Mouse (Mus musculus): Measurements from ENCODE around the gene Arid3c. TPM values are rescaled to one million over a fixed set of nuclear protein-coding genes. Genes with fewer than 3 reads are reported as not detected.
A peak's percentile ranks its signal among the peaks of the same experiment; 100 is the strongest.

The Arid3c gene
- polyA plus RNA-seq, 1 experiment from 2014 or later, result 0.54 TPM

DNA sequence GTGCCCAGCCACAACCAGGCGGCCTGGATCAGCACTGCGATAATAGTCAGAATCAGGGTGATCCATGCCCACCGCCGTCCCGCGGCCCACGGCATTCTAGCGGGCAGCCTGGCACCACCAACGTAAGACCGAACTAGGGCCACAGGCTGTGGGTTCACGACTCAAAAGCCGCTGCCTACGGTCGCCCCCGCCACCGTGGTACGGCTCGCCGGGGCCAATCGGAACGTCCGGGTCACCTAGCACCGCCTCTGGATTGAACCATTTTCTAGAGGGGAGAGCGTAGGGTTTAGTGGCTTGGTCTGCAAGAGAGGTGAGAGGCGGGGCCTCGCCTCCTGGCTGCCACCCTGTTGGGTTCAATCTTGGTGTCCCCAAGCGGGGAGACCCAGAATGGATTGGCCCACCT, 10.2 kb upstream of the Arid3c start:
- peaks cover 9% of the 10 kb centered on the region; the same call in 1 of the 2 replicates for H3K9me3 ChIP-seq
- H3K36me3 ChIP-seq, result peaks cover 15% of the 10 kb centered on the region
- H3K9ac ChIP-seq (replicated peaks), result peak overlapping the region; percentile 81
- peak overlapping the region; percentile 96 for H3K4me2 ChIP-seq (replicated peaks)
- ATAC-seq (ENCODE audit: low FRiP score, low read depth), result peak; percentile 97
- no peaks in the 10 kb centered on the region for H3K27me3 ChIP-seq
- H3K4me3 ChIP-seq, result peak overlapping the region; percentile 76
- WGBS, result under 1% methylated on average over 27 of the region's 27 CpGs
- H3K27ac ChIP-seq (replicated peaks), result peak overlapping the region; percentile 69
- H3K4me1 ChIP-seq, result peaks cover 16% of the 10 kb centered on the region

DNA sequence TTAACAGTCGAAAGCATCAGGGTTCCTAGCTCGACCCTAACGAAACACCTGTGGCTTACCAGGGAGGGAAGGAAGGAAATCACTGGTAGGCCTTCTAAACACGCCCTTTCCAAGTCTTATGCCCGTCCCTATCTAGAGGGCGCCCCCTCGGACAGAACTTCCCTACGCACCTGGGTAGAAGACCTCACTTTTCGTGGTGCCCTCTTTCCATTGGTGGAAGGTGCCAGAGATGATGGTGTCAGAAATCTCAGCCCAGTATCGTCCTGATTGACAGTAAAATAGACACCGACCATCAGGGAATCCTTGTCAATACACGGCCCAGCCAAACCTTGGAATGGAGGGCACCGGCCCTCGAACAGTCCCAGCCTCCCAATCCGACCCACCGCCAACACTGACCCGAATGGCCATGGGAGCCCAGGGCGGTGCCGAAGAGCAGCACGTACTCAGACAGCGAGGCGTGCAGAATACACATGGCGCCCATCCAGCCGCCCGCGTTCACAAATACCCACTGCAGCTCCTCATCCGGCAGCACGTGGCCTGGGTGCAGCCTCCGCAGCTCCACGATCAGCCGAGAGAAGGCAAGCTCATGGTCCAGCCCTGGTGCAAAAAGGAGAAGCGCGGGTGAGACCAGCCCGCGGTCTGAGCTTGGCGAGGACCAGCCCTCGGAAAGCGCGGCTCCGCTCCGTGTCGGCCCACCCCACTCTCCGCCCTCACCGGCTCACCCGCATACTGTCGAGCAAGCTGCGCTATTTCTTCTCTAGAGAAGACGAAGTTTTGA, 9.6 kb upstream of the Arid3c start:
- WGBS, result 1% methylated on average over 48 of the region's 48 CpGs
- ATAC-seq (ENCODE audit: low FRiP score, low read depth), result peak; percentile 86
- peak overlapping the region; percentile 81 for H3K9ac ChIP-seq (replicated peaks)
- H3K36me3 ChIP-seq, result peaks cover 15% of the 10 kb centered on the region
- no peaks in the 10 kb centered on the region for H3K27me3 ChIP-seq
- peak overlapping the region; percentile 76 for H3K4me3 ChIP-seq
- peaks cover 16% of the 10 kb centered on the region for H3K4me1 ChIP-seq
- H3K9me3 ChIP-seq, result 0 out of 2 replicates have a peak, but pooled peaks cover 3% of the 10 kb centered on the region
- peak overlapping the region; percentile 96 for H3K4me2 ChIP-seq (replicated peaks)
- H3K27ac ChIP-seq (replicated peaks), result peak overlapping the region; percentile 69

DNA sequence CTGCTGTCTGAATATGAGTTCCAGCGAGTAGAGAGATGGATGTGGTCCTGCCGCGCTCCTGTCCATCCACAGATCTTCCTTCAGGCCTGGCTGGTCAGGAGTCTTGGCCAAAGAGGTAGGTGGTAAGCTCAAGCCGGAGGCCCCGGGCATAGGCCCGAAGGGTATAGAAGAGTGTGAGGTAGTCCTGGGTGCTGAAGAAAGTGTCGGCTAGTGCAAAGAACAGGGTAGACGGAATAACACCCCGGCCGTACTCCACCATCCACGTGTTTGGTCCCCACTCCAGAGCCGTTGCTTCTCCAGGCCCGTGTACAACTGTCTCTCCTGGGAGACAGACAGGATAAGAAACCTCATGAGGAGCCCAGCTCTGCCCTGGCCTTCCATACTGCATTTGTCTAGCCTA, 8.3 kb upstream of the Arid3c start:
- Histone ChIP-seq H3K36me3 (peaks cover 15% of the 10 kb centered on the region), H3K4me3 (no peak overlapping the region), H3K9me3 (no peaks in the 10 kb centered on the region), H3K27me3 (0 out of 2 replicates have a peak, but pooled peaks cover 5% of the 10 kb centered on the region), H3K9ac (replicated peaks) (no peak overlapping the region), H3K4me1 (peaks cover 16% of the 10 kb centered on the region), H3K4me2 (replicated peaks) (0 out of 2 replicates have a peak overlapping the region, but pooled peaks have one; percentile 96), H3K27ac (replicated peaks) (no peak overlapping the region)
- no peak for ATAC-seq (ENCODE audit: low FRiP score, low read depth)
- WGBS, result 91% methylated on average over 13 of the region's 13 CpGs

DNA sequence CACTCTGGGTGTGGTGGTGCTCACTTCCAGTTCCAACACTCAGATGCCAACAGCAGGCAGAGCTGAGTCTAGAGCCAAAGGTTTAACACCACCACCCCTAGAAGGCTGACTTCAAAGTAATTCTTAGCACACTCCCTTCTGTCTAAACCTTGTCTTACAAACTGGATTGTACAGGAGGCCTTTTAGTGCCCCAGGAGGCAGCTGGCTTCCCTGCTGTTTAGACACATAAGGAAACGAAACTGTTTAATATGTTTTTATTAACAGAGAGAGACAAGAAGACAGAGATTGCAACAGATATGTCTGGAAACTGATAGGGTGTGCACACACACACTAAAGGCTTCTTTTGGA, 7.3 kb upstream of the Arid3c start:
- H3K9ac ChIP-seq (replicated peaks), result no peak overlapping the region
- WGBS, result 63% methylated on average over 1 of the region's 1 CpGs

DNA sequence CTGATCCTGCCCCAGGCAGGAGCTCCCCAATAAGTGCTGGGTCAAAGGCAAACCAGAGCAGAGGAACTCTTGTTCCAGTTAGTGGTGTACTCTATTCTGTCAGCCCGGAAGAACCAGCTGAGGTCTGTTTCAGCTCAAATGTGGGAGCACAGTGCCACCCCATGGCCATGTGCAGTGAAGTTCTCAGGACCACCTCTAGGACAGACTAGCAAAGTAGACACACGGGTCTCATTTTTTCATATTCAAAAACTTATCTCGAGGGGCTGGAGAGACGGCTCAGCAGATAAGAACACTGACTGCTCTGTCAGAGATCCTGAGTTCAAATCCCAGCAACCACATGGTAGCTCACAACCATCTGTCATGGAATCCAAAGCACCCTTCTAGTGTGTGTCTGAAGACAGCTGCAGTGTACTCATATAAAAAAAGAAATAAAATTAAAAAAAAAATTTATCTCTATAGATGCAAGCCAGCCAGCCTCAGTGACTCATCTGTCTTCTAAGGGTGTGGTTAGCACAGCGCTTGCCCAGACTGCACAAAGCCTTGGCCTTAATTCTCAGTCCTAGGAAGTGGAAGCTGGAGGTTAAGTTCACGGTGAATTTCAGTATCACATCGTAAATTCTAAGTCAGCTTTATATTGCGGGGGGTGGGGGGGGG, 6.8 kb upstream of the Arid3c start:
- no peaks in the 10 kb centered on the region for H3K9me3 ChIP-seq
- no peak overlapping the region for H3K4me3 ChIP-seq
- ATAC-seq (ENCODE audit: low FRiP score, low read depth), result no peak; the same call in 1 of the 2 replicates
- WGBS, result 50% methylated on average over 8 of the region's 8 CpGs
- H3K27ac ChIP-seq (replicated peaks), result no peak overlapping the region
- no peak overlapping the region for H3K4me2 ChIP-seq (replicated peaks)
- no peak overlapping the region for H3K9ac ChIP-seq (replicated peaks)
- peaks cover 16% of the 10 kb centered on the region for H3K4me1 ChIP-seq
- H3K27me3 ChIP-seq, result peaks cover 16% of the 10 kb centered on the region
- peaks cover 15% of the 10 kb centered on the region for H3K36me3 ChIP-seq

More for the DNA sequence above, 7.3 kb upstream of the Arid3c start:
- no peak for ATAC-seq (ENCODE audit: low FRiP score, low read depth)
- no peaks in the 10 kb centered on the region for H3K9me3 ChIP-seq
- H3K4me1 ChIP-seq, result peaks cover 16% of the 10 kb centered on the region
- no peak overlapping the region for H3K4me2 ChIP-seq (replicated peaks)
- H3K27ac ChIP-seq (replicated peaks), result no peak overlapping the region
- peaks cover 11% of the 10 kb centered on the region for H3K27me3 ChIP-seq
- H3K36me3 ChIP-seq, result peaks cover 15% of the 10 kb centered on the region
- H3K4me3 ChIP-seq, result no peak overlapping the region

DNA sequence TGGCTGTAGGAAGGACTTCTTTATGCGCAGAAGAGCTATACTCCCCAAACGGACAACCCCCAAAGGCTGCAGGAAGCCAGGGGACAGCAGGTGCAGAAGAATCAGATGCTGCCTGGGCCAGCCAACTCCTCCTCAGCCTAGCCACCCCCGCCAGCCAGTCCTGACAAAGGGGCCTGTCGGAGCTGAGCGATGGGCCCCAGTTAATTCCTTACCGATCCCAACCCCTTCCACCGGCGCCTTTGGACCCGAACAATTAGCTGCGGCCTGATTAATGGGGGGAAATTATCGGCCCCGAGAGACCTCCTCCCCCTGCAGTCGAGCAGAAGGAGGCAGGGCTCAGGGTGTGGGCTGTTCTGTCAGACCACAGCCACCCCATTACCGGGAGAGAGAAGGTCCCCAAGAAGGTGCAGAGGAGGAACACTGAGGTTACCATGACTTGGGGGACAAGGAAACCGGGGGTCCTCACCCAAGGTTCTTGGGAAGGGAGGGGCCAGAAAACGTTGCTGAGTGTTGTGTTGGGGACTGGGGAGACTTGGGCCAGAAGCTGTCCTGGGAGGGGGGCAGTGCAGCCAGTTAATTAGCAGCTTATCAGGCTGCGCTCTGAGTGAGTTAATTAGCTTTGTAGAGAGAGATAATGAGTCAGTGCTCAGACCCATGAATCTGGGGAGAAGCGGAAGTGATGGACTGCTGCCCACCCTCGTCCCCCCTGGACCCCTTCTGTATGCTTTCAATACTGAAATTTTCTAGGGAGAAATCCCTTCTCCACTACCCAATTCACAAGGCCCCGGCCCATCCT, 3.9 kb downstream of the Arid3c start:
- WGBS, result 14% methylated on average over 20 of the region's 20 CpGs
- 0 out of 2 replicates have a peak overlapping the region, but pooled peaks have one; percentile 5 for H3K4me3 ChIP-seq

DNA sequence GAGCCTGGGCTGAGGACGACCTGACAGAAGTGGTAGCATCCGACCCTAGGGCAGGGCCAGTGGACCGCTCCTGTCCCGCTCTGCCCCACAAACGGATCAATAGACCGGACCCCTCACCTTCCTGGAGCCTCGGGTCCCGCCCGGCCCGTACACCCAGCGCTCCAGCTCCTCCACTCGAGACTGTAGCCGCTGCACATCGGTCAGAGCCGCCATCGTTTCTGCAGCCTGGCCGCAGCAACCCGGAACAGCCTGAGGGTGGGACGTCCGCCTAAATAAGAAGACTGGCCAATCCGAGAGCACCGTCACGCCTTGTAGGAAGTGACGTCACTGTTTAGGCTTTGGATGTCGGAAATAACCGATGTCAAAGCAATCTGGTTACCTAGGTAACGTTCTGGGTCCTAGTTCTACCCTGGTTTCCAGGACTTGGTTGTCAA, 8.0 kb downstream of the Arid3c start, which contains the start of gene Dctn3:
Gene Dctn3 (minus strand): TSS at position 253 of the 434 bp plus-strand sequence.
- Histone ChIP-seq H3K27ac (replicated peaks) (no peak within 1 kb of the TSS), H3K9me3 (no peaks in the 10 kb centered on the region), H3K36me3 (peaks cover 28% of the 10 kb centered on the region), H3K9ac (replicated peaks) (peak within 1 kb of the TSS; percentile 84), H3K27me3 (peaks cover 43% of the 10 kb centered on the region), H3K4me2 (replicated peaks) (peak within 1 kb of the TSS; percentile 92), H3K4me1 (peaks cover 39% of the 10 kb centered on the region), H3K4me3 (peak within 1 kb of the TSS; percentile 84)
- WGBS, result under 1% methylated on average over 27 of the region's 27 CpGs
- ATAC-seq (ENCODE audit: low FRiP score, low read depth), result peak; percentile 94

More for the DNA sequence above, 3.9 kb downstream of the Arid3c start:
- Histone ChIP-seq H3K27me3 (peaks cover 81% of the 10 kb centered on the region), H3K36me3 (no peaks in the 10 kb centered on the region), H3K4me1 (peaks cover 40% of the 10 kb centered on the region), H3K9me3 (no peaks in the 10 kb centered on the region), H3K27ac (replicated peaks) (no peak overlapping the region), H3K9ac (replicated peaks) (0 out of 2 replicates have a peak overlapping the region, but pooled peaks have one; percentile 24), H3K4me2 (replicated peaks) (peak overlapping the region; percentile 23)
- ATAC-seq (ENCODE audit: low FRiP score, low read depth), result no peak

DNA sequence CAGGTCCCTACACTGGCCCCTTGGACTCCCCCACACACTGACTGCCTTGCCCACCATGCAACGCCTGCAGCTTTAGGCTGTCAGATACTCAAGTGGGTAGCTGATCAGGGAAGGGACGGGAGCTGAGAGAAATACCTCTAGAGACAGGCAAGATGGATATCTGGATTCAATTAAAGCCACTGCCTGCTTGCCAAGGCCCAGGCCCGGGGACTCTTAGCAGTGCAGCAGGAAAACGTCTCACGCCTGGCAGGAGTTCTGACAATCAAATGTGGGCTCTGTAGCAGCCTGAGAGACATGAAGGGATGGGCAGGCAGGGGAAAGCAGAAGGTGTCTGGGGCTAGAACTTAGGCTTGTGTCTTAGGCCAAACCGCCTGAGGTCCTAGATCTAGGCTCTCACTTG, 14.1 kb downstream of the Arid3c start:
- H3K4me3 ChIP-seq, result no peak overlapping the region
- peaks cover 28% of the 10 kb centered on the region for H3K4me1 ChIP-seq
- no peaks in the 10 kb centered on the region for H3K9me3 ChIP-seq
- no peaks in the 10 kb centered on the region for H3K27me3 ChIP-seq
- WGBS, result 71% methylated on average over 6 of the region's 6 CpGs
- H3K4me2 ChIP-seq (replicated peaks), result no peak overlapping the region
- H3K36me3 ChIP-seq, result peaks cover 53% of the 10 kb centered on the region
- H3K27ac ChIP-seq (replicated peaks), result peak overlapping the region; percentile 35; the same call in 1 of the 2 replicates
- no peak overlapping the region for H3K9ac ChIP-seq (replicated peaks)
- ATAC-seq (ENCODE audit: low FRiP score, low read depth), result no peak

DNA sequence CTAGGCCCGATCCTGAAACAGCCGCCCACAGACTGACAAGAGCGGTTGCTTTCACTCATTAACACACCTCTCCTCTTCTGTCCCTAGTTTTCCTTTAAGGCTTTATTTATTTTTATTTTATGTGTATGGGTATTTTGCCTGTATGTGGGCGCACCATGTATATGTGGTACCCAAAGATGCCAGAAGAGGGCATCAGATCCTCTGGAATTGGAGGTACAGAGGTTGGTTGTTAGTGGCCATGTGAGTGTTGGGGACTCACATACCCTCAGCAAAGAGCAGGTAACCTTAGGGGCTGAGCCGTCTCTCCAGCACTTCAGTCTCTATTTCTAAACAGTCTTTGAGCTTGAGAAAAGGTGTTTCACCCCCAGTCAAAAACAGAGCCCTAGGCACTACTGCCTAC, 15.3 kb downstream of the Arid3c start:
- H3K27ac ChIP-seq (replicated peaks), result no peak overlapping the region
- no peak for ATAC-seq (ENCODE audit: low FRiP score, low read depth)

DNA sequence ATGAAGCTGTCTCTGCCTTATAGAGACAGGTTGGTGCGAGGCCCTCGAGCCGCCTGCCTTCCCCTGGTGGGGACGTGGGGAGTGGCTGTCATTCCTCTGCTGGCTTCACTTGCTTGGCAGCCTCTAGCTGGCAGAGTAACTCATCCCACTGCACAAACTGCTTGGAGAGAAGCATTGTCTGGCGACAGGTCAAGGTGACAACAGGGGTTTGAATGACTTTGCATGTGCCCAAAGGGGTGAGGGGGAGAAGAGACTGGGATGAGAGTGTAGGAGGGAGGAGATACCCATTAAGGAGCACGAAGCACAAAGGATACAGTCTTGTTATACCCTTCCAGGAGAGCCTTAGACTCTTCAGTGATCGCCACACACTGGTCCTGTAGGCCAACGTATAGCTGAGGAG, 15.9 kb downstream of the Arid3c start:
- Histone ChIP-seq H3K27ac (replicated peaks) (no peak overlapping the region), H3K9me3 (no peaks in the 10 kb centered on the region), H3K4me3 (no peak overlapping the region), H3K4me1 (peaks cover 34% of the 10 kb centered on the region), H3K27me3 (no peaks in the 10 kb centered on the region), H3K9ac (replicated peaks) (no peak overlapping the region), H3K36me3 (peaks cover 51% of the 10 kb centered on the region), H3K4me2 (replicated peaks) (no peak overlapping the region)
- no peak for ATAC-seq (ENCODE audit: low FRiP score, low read depth)
- WGBS, result 78% methylated on average over 8 of the region's 8 CpGs

More for the DNA sequence above, 15.3 kb downstream of the Arid3c start:
- no peaks in the 10 kb centered on the region for H3K27me3 ChIP-seq
- no peak overlapping the region for H3K9ac ChIP-seq (replicated peaks)
- 80% methylated on average over 5 of the region's 5 CpGs for WGBS
- no peaks in the 10 kb centered on the region for H3K9me3 ChIP-seq
- H3K36me3 ChIP-seq, result peaks cover 56% of the 10 kb centered on the region
- H3K4me1 ChIP-seq, result peaks cover 34% of the 10 kb centered on the region
- H3K4me3 ChIP-seq, result no peak overlapping the region
- H3K4me2 ChIP-seq (replicated peaks), result no peak overlapping the region

DNA sequence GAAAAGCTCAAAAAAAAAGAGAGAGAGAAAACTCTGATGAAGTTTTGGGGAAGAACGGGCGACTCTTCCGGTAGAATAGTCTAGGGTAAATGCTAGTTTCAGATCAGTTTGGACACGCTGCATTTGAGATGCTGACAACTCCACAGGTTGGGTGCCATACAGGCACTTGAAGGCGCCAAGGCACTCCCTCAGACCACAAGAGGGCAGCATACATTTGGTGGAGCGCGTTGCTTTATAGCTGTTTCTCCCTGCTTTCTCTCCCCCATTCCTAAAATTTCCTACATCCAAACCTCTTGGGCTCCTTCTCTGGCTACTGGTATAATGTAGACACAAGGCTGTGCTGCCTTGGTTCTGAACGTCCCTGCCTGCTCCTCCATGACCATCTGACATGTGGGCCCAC, 16.7 kb downstream of the Arid3c start:
- WGBS, result 16% methylated on average over 8 of the region's 8 CpGs
- no peak for ATAC-seq (ENCODE audit: low FRiP score, low read depth)
- Histone ChIP-seq H3K9ac (replicated peaks) (no peak overlapping the region), H3K27me3 (no peaks in the 10 kb centered on the region), H3K4me1 (peaks cover 34% of the 10 kb centered on the region), H3K4me3 (no peak overlapping the region), H3K27ac (replicated peaks) (no peak overlapping the region), H3K4me2 (replicated peaks) (peak overlapping the region; percentile 91), H3K36me3 (peaks cover 43% of the 10 kb centered on the region), H3K9me3 (no peaks in the 10 kb centered on the region)

Measured in midbrain, embryonic 12.5 days (tissue).